Mouse (Mus musculus) monocyte, adult 5-6 weeks (primary cell): ENCODE data around the gene Dhrs11. TPM values are rescaled to one million over a fixed set of nuclear protein-coding genes. Genes with fewer than 3 reads are reported as not detected.
A peak's percentile ranks its signal among the peaks of the same experiment; 100 is the strongest.

Experiments used
- ATAC-seq: fragments of 153-309, 156-312 bp; replicated peaks from 2 replicates; pipeline ENCODE4 v1.8.0; 2017; ENCODE audit warnings: mild to moderate bottlenecking; ENCODE audit not compliant: low TSS enrichment, insufficient number of reproducible peaks, severe bottlenecking, poor library complexity, low FRiP score
- total RNA-seq: library from RNA; stranded (forward); fragments of 200-1000, 200-491, 200-594 nt; gene quantifications from 3 replicates; pipeline ENCODE4 v1.2.3, GENCODE M21; 2017

Dhrs11 gene
- total RNA-seq, 1 experiment from 2014 or later = 10.3 TPM

DNA sequence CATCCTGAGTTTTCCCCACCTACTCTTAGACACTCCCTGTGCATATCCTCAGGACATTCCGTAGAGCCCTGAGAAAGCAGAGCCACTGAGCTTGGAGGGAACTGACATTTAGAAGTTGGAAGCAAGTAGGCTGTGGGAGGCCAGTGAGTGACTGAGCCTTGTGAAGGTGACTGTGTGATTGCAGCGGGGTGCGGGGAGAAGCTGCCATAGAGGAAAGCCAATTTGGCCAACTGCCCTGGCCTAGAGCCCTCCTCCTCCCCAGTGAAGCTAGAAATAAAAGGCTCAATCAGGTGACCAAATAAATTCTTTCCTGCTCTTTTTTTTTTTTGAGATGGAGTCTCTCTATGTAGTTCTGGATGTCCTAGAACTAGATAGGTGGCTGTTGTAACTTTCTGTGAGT lies 2.6 kb downstream of the Dhrs11 start:
- ATAC-seq = no peak

DNA sequence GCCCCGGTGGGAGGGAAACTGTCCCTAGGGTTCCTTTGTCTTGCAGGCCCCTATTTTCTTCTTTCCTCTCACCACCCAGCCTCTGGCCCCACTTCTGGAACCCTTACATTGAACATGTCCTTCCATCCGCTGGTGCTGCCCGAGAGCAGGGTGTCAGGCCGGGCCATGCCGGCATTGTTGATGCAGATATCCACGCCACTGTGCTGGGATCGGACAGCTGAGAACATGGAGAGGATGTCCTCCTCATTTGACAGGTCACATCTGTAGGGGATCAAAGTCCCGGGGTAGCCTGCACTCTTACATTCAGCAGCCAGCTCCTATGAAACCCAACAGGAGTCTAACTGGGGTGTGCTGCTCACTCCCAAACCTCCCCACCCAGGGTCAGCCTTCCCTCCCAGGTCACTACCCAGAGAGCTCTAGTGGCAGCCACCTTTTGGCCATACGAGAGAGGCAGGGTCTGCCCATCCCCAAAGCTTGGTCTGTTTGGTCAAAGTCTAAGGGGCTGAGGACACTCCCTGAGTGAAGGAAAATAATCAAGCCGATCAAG lies 3.5 kb downstream of the Dhrs11 start:
- ATAC-seq = no peak

GRCm38 (mm10) chr11:84823484-84823897 lies 5.3 kb downstream of the Dhrs11 start:
- ATAC-seq = no peak

DNA sequence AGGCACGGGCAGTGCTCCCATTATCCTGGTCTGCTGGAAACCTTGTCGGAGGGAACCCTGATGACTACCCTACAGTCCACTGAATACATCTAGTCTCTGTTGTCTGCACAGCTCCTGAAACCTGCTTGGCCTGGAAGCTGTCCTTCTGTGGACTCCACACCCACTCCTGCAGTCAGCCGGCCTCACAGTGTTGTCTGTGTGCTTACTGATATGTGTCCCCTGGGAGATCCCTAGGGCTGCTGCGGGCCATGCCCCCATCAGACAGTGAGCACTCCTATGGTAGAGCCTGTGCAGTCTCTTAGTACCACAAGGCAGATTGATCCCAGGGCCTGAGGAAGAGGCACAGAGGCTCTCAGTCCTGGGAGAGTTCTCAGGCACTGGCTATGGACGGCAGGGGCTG lies 6.3 kb downstream of the Dhrs11 start:
- ATAC-seq = no peak

DNA sequence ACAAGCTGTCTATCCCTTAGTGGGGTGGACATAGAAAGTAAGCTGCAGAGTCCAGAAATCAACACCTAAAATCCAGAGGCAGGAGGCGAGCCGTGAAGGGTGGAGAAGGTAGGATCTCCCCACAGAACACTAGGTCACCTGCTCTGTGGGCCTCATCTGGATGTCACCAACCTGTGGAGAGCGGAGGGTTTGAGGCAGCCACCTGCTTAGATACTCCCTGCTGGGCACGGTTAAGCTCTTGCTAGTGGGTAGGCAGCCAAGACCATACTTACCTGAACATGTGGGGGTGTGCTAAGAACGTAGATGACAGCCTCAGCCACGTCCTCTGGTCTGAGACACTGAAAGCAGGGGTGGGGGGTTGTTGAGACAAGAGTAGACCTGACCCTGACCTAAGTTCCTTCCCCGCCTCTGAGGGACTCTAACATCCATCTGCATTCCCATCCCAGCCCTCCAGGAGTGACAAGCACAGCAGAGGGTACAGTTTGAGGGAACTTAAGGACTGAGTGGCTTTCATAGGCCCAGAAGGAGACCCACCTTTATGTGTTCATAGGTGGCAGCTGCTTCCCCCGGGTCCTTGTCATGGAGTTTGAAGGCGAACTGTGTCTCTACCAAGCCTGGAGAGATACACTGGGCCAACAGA lies 7.5 kb downstream of the Dhrs11 start:
- ATAC-seq = no peak

GRCm38 (mm10) chr11:84818961-84819692 lies 9.7 kb downstream of the Dhrs11 start, which contains the start of gene Mrm1:
Gene Mrm1 (minus strand): TSS chr11:84819515.
- ATAC-seq = peak; percentile 84

GRCm38 (mm10) chr11:84818085-84818960 lies 10.5 kb downstream of the Dhrs11 start:
- peak; percentile 59 for ATAC-seq

GRCm38 (mm10) chr11:84817362-84817761 lies 11.4 kb downstream of the Dhrs11 start:
- no peak for ATAC-seq

DNA sequence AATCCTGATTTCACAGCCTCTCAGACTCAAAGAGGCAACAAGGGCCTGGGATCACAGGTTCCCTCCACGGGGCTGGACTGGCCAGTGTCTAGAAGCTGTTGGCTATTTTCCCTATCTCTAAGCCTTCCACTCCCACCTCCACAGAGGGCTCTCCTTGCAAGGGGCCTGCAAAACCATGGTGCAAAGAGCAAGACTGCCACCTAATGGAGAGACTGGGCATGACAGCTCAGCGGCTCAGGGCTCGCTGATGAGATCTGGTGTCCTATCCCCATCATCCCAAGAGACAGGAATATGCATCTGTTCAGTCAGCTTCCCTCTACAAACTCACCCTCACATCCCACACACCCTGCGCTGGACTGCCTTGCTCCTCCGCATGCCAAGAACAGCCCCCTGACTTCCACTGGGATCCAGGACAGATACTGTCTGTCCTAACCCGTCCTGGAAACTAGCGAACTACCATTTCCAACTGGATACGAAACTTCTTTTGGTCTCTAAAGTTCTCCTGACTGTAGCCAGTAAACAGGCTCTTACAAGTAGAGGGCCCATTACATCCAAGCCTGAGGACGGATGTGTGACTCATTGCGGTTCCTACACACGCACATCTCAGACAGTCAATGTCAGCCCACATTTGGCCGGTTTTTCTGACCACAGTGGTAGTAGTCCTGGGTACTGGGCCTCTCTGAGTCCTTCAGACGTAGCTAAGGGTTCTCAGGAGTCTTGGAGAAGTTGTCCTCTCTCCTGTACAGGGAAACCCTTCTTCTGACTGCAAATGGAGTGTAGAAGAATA lies 14.9 kb downstream of the Dhrs11 start:
- peak; percentile 42; the same call in 1 of the 2 replicates for ATAC-seq

- ATAC-seq = no peak
These were observed 24.4 kb downstream of the Dhrs11 start for GRCm38 (mm10) chr11:84804373-84804772.

- peak; percentile 87 for ATAC-seq
These were observed 31.0 kb downstream of the Dhrs11 start for GRCm38 (mm10) chr11:84797627-84798353.

DNA sequence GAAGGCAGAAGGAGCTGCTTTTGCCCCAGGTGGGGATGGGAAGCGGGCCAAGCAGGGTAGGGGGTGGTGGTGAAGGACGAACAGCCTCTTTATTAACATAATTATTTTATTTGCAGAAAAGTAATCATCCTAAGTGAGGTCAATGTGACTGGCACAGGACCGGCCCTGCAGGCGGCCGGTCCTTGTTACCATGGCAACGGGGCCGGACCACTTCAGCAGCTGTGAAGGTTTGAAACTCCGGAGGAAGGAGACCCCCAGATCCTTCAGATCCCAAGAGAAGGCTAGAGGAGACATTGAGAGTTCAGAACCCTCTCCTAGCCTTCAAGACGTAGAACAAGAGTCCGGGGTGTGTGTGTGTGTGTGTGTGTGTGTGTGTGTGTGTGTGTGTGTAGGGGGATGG lies 31.8 kb downstream of the Dhrs11 start:
- ATAC-seq = no peak

GRCm38 (mm10) chr11:84794496-84795113 lies 34.2 kb downstream of the Dhrs11 start:
- ATAC-seq = peak; percentile 51; the same call in 1 of the 2 replicates

- no peak for ATAC-seq
These were observed 35.2 kb downstream of the Dhrs11 start for GRCm38 (mm10) chr11:84793545-84793944.

DNA sequence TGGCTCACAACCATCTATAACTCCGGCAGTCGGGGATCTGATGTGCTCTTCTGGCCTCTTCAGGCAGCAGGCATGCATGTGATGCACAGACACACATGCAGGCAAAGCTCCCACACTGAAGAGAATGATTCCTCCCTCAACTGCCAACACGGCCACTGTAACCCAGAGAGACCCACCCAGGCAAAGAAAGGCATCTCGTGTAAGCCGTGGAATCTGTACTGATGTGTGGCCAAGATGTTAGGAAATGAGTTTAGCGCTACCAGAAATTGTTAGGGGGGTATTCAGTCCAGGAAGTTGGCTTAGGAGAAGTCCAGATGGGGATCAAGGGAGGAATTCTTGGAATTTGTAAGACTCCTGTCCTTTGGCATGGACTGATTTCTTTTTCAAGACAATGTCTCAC lies 38.4 kb downstream of the Dhrs11 start:
- ATAC-seq = no peak

DNA sequence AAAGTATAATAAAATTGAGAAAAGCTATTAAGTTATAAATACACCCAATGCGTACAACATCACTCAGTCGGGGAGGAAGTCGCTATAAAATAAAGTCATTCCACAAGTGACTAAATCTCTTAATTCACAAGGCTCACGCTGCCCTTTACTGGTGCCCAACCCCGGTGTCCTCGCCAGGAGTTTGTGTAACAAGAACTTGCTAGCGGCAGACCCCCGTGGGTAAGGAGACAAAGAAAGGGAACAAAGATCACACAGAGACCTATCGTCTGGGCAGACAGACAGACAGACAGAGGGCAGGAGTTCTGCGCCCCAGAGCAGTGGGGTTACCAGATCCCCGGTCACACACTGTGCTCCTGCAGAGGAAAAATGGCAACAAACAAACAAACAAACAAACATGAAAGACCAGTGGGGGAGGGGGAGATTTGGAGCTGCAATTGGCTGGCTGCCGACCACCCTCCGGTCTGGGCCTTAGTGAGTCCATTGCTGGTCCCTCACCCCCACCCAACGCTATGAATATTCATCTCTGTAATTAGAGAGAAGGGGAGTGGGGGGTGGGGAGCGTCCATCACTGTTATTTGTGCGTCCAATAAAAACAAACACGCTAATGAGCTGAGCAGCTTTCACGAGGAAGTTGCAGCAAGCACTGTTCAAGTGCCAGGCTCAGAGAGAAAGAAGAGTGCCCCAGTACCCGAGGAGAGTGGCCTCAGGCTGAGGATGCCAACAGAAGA lies 48.5 kb downstream of the Dhrs11 start:
- no peak for ATAC-seq

DNA sequence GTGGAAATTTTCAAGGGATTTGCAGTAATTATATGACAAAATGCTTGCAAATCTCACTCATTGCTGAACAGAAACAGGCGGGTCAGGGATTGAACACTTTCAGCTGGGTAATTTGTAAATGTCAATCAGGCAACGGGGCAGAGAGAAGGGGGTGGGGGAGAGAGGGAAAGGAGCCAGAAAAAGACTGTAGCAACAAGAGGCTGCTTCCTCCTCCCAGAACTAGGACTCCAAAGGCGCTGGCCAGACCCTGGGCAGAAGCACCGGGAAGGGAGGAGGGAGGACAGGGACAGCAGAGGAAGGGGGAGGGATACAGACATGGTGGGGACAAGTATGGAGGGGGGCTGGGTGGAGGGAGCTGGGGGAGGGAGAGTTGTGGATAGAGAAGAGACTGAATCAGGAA lies 53.2 kb downstream of the Dhrs11 start:
- no peak for ATAC-seq
